Mouse (Mus musculus) monocyte, adult 5-6 weeks (primary cell): ENCODE results near the gene Dnah17. TPM values are rescaled to one million over a fixed set of nuclear protein-coding genes. Genes with fewer than 3 reads are reported as not detected.

Experiments used
- ATAC-seq: fragments of 153-309, 156-312 bp; replicated peaks from 2 replicates; pipeline ENCODE4 v1.8.0; 2017; ENCODE audit warnings: mild to moderate bottlenecking; ENCODE audit not compliant: low TSS enrichment, insufficient number of reproducible peaks, severe bottlenecking, poor library complexity, low FRiP score
- total RNA-seq: library from RNA; stranded (forward); fragments of 200-1000, 200-491, 200-594 nt; gene quantifications from 3 replicates; pipeline ENCODE4 v1.2.3, GENCODE M21; 2017

Gene Dnah17
- total RNA-seq, 1 experiment from 2014 or later, result not detected

DNA sequence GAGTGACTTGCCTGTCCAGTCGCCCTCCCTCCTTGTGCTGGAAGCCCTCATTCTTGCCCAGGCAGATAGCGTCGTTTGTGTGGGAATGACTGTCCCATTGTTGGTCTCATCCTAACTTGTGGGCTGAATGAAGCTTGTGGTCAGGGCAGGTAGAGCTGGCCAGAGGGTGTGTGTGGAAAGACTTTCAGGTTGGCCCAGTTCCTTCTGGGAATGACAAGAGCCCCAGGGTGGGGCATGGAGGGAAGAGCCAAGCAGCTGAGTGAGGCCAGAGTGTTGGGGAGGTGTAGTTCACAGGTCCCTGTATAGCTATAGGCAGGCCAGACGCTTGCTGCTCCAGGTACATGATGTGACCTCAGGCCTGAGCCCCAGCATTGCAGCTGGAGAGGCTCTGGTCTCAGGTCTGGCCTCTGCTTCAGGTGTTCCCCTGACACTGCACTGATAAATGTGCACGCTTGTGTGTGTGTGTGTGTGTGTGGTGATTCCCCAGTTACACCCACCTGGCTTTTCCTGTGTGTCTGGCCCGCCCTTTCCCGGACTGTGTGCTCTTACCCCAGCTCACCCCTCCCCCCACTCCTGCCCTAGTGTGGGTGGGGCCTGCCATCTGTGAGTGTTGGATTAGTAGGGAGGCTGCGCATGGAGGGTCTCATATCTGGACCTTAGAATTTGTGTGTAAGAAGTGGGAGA, 122.8 kb downstream of the Dnah17 start:
- no peak for ATAC-seq

DNA sequence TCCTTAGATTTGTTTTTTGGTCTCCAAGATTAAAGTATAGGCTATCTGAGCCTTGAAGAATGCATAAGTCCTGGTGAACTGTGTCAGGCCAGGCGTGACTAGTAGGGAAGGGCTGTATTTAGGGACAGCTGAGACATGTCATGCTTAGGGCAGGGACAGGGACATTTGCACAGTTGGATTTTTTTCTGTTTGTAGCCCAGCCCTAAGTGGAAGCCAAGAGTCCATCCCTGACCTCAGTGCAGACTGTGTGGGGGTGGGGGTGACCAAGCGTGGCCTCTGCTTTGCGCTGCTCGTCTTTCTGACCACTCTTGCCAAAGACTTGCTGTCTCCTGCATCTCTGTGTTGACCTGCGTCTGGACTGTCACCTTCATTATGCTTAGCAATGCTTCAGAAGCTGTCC, 126.2 kb downstream of the Dnah17 start:
- no peak for ATAC-seq

DNA sequence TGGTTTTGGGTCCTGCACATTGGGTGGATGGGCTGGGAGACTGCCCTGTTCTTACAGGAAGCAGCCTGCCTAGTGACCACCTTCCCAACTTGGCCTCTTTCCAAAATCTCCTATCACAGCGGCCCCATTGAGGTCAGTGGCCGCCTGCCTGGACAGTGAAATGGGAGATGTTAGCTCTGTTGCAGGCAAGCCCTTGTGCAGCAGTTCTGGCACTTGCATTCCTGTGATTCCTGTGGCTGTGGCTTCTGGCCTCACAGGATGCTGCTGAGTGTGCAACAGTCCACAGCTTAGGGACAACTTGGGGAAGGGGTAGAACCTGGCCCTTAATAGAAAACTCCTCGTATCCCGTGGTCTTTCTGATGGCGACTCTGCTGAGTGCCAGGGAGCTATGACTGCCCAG, 126.7 kb downstream of the Dnah17 start:
- no peak for ATAC-seq

DNA sequence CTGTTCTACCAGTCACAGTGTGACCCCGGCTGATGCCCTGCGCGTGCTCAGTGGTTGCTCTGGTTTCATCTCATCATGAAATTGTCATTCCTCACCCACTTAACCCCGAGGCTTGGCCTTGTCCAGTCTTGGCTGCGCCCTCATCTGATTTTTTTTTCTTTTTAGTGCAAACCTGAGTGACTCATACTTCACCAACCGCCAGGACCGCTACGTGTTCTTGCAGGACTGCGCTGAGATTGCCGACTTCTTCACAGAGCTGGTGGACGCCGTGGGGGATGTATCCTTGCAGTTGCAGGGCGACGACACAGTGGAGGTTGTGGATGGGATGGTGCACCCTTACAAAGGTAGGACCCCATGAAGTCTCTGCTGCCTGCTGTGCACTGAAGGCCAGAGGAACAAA, 127.3 kb downstream of the Dnah17 start:
- ATAC-seq, result no peak

DNA sequence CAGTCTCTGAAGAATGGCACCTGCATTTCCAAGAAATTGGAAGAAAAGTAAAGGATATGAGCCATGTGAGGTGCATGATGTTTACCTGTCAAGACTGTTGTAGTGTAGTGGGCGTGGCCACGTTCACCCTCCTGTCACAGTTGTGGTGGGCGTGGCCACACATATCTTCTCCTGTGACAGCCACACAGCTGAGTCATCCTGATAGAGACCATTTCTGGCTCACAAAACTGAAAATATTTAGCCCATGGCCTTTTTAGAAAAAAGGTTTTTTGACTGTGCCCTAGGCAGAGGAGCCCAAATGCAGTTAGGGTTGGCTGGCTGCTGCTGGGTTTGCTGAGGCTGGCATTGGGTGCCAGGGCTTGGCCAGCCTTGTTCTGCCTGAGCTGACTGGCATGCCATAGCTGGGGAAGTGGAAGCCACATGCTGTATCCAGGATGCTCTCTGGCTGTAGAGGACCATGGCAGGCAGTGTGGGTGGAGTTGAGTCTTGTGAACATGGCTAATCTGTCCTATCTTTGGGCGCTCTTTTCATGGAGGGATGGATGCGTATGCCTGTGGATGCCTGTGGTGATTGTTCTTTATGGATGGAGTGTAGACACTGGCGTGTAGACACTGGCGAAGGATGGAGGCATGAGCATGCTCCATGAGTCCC, 129.7 kb downstream of the Dnah17 start:
- no peak for ATAC-seq

DNA sequence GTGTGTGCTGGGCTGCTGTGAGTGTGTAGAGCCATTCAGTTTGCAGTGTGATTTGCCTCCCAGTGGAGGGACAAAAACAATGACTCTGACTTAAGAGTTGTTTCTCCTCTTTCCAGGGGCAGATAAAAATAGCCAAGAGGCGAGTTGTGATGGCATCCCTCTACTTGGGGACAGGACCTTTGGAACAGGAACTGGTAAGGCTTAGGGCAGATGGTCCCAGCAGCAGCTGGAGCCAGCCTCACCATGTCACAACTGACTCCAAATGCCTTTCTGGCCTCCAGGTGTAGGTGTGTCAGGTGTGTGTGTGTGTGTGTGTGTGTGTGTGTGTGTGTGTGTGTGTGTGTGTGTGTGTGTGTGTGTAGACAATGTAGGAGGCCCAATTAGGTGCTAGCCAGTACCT, 130.4 kb downstream of the Dnah17 start:
- ATAC-seq, result no peak

DNA sequence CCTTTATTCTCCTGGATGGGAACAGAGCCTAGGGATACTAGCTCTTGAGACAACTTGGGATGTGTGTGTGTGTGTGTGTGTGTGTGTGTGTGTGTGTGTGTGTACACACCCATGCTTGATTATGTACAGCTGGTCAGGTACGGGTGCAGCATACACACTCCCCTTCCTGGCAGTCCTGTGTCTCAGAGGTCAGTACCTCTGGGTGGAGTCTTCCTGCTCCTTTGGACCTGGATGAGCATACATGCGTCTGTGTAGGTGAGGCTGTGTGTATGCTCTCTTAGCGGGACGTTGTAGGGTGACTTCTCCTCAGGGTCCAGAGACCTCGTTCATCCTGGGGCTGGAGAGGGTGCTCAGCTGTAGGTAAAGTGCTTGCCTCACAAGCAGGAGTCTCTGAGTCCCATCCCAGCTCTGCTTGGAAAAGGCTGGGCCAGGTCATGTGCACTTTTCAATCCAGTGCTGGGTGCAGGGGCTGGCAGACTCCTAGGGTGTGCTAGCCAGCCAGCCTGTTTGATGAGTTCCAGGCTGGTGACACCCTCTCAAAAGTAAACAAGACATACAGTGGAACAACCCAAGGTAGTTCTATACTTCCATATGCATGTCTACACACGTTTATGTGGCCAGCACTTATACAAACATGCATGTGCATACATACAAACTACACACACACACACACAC, 131.0 kb downstream of the Dnah17 start:
- ATAC-seq, result no peak

DNA sequence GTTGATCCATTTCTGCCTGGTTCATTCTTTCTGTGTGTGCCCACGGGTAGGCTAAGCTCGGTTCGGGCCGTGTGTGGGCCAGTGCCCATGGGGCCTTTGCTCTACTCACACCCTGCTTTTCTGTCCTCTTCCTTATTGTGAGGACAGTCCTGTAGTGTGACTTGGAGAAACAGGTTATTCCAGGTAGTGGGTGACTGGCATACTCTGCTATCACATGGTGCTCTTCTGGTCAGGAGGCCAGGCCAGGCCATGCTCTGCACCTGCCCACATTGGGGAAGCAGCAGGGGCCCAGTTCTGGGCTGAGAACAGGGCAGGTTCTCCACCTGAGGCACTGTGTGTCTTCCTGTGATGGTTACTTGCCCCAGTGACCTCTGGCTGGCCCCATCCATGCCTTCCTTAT, 132.1 kb downstream of the Dnah17 start:
- ATAC-seq, result no peak

DNA sequence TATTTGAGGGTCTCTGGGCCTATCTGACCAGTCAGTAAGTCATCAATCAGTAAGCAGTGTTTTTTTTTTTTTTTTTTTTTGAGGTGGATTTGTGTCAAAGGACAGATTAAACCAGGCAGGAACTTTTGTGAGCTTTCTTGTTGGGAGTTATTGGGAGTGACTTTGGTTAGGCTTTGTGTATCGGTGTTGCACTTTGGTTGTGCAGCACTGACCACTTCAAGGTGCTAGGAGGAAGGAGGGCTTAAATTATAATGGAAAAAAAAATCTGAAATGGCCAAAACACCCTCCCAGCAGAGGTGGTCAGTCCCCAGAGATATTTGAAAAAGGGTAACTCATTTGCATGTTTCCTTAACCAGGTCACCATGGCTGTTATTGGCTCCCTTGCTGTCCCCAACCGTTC, 133.3 kb downstream of the Dnah17 start:
- no peak for ATAC-seq

DNA sequence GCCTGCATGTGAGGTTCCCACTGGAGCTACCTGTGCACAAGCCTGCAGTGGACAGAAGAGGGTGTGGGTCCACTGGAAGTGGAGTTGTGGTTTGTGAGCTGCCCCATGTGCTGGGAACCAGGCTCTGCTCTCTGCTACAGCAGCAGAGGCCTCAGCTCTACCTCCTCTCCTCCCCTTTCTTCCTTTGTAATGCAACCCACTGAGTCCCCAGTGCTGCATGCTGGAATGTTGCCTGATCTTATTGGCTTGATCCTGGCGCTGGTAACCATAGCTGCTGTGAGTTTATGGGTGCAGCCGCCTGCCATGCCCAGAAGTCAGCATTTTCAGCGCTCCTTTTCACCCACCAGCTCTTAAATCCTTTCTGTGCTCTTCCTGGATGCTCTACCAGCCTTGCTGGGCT, 134.4 kb downstream of the Dnah17 start:
- ATAC-seq, result no peak

DNA sequence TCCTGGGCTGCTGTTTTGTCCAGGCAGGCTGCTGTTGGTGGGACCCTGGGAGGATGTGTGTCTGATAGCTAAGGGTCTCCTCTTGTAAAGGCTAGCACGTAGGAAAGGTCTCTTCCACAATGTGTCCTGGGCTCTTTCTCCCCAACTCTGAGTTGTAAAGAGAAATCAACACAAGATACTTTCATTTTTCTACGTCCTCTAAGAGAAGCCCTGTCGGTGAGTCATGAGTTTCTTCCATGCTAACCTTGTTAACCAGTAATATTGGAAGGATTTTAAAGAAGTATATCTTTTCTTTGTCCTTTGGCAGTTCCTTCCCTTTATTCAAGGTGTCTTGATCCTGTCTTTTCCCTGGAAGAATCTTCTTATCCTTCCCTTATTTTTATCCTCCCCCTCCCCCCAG, 134.8 kb downstream of the Dnah17 start:
- ATAC-seq, result no peak

DNA sequence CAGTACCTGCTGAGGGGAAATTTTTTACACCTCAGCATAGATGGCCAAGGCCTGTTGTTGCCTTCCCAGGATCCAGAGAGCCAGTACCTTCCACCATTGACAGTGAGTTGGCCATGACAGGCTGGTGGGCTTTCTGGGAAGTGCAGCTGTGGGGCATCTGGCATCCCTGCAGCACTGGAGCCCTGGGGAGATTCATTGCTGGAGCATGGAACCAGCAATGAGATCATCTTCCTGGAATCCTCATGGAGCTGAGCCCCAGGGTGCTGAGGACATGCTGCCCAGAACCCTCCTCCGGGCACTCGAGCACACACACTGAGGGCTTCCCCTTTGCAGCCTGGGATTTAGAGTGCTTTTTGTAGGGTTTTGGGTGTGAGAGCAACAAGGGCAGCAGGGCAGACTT, 135.2 kb downstream of the Dnah17 start:
- no peak for ATAC-seq

DNA sequence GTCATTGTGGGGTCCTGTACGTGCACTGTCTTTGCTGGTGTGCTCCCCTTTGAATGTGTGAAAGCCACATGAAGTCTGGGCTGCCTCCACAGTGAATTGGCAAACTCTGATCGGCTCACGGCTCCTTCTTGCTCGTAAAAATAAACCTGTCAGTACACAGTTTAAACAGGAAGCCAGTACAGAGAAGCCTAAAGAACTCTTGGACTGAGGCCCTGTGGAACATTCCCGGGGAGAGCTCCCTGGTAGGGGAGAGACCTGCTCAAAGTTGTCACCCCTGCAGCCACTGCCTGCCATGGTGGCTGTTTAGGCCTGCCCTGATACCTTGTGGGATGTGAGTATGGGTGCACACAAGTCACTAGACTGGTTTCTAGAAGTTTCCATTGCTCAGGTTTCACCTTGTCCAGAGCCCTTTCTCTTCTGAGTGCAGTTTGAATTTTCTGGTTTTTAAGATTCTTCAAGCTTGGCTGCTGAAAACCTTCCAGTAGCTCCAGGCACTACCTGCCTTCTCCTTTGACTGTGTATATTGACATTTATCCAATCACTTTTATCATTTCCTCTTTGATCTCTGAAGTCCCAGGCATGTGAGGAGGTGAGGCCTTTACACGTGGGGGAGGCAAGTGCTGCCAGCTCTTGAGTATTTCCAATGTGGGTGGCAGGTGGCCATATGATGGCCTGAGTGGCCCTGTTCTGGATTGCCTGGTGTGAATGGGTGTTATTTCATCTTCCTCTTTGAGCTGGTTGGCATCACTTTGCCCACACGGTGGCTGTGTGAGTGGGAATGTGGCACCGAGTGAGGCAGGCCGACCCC, 136.0 kb downstream of the Dnah17 start:
- ATAC-seq, result no peak

DNA sequence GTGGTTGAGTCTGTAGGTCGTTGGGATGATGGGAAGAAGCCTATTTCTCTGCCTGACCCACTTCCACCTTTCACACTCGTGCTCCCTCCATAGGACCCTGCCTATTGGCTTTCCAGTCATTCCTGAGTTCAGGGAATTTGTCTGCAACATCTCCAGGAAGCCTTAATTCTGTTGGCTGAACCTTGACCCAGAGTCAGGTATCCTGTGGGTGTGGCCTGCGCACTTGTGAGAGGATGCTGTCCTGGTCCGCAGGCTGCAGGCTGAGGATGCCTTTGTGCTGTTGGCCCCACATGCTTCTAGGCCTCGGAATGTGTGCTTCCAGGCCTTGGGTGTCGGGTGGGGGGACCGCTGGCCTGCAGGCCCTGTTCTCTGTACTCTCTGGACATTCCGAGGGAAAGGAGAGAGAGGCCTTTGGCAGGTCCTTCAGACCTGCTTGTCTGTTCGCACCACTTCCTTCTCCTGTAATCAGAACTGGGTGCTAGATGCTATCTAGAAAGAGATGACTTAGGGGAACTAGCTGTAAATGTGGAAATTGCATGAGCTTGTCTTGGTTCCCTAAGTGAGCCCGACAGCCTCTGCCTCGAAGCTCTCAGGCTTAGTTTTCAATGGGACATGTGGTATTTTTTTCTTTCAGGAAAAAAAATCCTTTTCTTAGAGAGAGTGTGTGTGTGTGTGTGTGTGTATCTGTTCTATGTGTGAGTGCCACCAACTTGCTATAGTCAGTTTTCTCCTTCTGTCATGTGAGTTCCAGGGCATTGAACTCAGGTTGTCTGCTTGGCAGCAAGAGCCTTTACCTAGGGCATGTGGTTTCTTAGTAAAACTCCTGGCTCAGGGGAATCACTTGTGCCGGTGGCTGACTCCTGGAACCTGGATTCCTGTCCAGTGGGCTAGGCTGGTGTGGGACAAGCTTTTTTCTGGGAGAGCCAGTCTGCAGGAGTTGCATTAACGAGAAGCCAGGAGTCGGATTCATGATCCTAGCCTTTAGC, 137.0 kb downstream of the Dnah17 start:
- ATAC-seq, result peak; percentile 45

DNA sequence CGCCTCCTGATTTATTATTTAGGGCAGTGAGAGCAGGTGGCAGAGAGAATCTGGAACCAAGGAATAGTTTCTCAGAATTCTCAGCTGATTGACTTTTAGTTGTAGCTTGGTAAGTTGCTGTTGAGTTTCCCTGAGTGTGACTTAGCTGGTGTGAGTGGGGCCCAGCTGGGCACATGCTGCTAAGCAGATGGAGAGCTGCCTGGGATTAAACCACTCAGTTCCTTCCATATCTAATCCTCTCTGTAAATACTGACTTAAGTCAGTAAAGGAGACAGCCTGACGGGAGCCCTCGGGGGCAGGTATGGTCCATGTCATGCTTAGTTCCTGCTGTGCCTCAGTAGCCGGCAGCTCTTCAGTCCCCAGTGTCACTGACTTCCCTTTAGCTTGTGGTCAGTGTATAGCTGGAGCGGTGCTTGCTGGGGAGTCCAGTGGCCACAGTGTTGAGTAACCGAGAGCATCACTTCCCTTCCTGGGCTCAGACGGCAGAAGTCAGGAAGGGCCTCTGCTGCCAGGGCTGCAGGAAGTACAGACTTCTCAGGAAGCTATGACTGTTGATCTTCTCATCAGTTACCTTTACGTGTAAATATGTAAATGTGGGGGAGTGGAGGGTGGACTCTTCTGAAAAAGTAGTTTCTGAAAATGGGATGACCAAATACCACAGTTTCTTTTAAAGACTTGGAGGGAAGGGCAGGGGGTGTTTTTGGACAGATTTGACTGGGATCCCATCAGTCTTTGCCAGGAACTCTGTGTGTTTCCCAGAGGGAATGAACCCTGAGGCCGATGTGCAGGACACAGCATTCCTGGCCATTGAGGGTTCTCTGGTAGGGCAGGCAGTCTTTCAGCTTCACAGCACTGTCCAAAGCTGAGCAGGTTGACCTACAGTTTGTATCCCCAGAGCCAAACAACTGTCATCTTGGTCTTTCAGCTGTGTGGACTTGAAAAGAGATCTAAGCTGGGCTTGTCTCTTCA, 138.6 kb downstream of the Dnah17 start:
- peak; percentile 93 for ATAC-seq

DNA sequence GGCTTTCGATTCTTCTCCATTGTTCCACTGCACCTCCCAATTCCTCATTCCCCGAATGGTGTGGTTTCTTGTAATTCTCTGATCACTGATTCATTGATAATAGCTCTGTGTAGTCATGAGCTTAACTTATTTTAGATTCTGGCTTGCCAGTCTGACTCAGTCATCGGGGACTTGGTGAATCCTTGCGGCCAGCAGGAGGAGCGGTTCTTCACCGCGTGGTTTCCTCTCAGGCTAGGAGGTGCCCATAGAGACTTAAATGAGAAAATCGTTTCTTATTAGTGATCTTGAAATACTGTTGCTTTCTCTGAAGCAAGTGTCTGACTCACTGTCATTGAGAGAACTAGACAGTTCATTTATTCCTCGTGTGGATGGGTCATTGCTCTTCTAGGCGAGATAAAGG, 140.5 kb downstream of the Dnah17 start:
- no peak for ATAC-seq

DNA sequence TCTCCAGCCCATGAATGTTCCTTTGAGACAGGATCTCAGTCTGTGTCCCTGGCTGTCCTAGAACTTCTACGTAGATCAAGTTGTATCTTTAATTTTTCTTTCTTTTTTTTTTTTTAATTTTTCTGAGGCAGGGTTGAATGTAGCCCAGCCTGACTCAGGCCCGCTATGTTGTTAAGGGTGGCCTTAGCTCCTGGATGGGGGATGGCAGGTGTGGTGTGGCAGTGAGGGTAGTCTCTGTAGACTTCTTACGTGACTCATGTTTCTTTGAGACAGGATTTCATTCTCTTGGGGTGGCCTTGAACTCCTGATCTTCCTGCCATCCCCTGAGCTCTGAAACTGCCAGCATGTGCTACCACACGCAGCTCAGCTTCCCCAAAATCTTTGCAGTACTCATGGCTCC, 141.2 kb downstream of the Dnah17 start:
- ATAC-seq, result no peak
